Mouse (Mus musculus) stomach, postnatal 0 days (tissue): ENCODE measurements around the gene Tet3.

Experiments
- CTCF ChIP-seq: IDR thresholded peaks from 2 replicates; pipeline ENCODE4 v1.5.1; 2016; ENCODE audit warnings: antibody characterized with exemption, low read depth, mild to moderate bottlenecking, moderate library complexity
- EP300 ChIP-seq: optimal IDR thresholded peaks from 2 replicates; pipeline ENCODE3; 2016; ENCODE audit warnings: antibody characterized with exemption

DNA sequence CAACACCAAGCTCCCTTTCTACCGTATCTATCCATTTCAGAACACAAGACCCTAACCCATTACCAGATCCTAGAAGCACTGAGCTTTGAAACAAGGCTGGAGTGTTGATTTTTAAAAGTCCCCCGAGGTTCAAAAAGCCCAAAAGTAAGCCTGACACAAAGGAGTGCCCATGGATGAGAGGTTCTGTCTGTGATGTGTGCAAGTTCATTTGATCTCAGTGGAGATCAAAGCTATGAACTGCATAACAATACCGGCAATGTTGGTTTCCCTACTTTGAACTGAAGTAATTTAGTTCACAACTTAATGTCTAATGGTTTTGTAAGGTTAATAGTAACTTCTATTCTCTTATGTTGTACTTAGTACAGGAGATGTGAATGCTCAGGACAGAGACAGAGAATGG lies 21.7 kb downstream of the Tet3 start:
- TF ChIP-seq EP300 (no peak), CTCF (no peak)
